Mouse (Mus musculus): ENCODE results near the gene Pkn2.

The Pkn2 gene

GRCm38 (mm10) chr3:142832910-142833309 lies 48.9 kb downstream of the Pkn2 start:
- no peak for DNase-seq (ENCODE audit: low read depth)

- DNase-seq (ENCODE audit: low read depth), result no peak
These were observed 55.2 kb downstream of the Pkn2 start for GRCm38 (mm10) chr3:142826449-142827146.

- no peak for DNase-seq (ENCODE audit: low read depth)
These were observed 58.2 kb downstream of the Pkn2 start for GRCm38 (mm10) chr3:142823606-142824005.

- no peak for DNase-seq (ENCODE audit: low read depth)
These were observed 64.3 kb downstream of the Pkn2 start for GRCm38 (mm10) chr3:142817506-142817905.

- no peak for DNase-seq (ENCODE audit: low read depth)
These were observed 70.2 kb downstream of the Pkn2 start for GRCm38 (mm10) chr3:142811582-142811981.

GRCm38 (mm10) chr3:142795587-142795986 lies 86.2 kb downstream of the Pkn2 start:
- no peak for DNase-seq (ENCODE audit: low read depth)

GRCm38 (mm10) chr3:142786423-142787072 lies 95.3 kb downstream of the Pkn2 start:
- DNase-seq (ENCODE audit: low read depth), result no peak

- no peak for DNase-seq (ENCODE audit: low read depth)
These were observed 104.6 kb downstream of the Pkn2 start for GRCm38 (mm10) chr3:142777227-142777626.

GRCm38 (mm10) chr3:142773538-142774191 lies 108.1 kb downstream of the Pkn2 start:
- DNase-seq (ENCODE audit: low read depth), result no peak

- no peak for DNase-seq (ENCODE audit: low read depth)
These were observed 111.3 kb downstream of the Pkn2 start for GRCm38 (mm10) chr3:142770518-142770917.

GRCm38 (mm10) chr3:142768498-142768897 lies 113.3 kb downstream of the Pkn2 start:
- DNase-seq (ENCODE audit: low read depth), result no peak

GRCm38 (mm10) chr3:142765778-142766165 lies 116.0 kb downstream of the Pkn2 start:
- no peak for DNase-seq (ENCODE audit: low read depth)

GRCm38 (mm10) chr3:142764995-142765777 lies 116.6 kb downstream of the Pkn2 start, which contains the start of gene Gtf2b:
Gene Gtf2b (plus strand): TSS chr3:142765045.
- DNase-seq (ENCODE audit: low read depth), result peak; percentile 97

- DNase-seq (ENCODE audit: low read depth), result no peak
These were observed 121.4 kb downstream of the Pkn2 start for GRCm38 (mm10) chr3:142760356-142760755.

GRCm38 (mm10) chr3:142758593-142758992 lies 123.2 kb downstream of the Pkn2 start:
- no peak for DNase-seq (ENCODE audit: low read depth)

GRCm38 (mm10) chr3:142757841-142758240 lies 124.0 kb downstream of the Pkn2 start:
- no peak for DNase-seq (ENCODE audit: low read depth)

- no peak for DNase-seq (ENCODE audit: low read depth)
These were observed 126.5 kb downstream of the Pkn2 start for GRCm38 (mm10) chr3:142755132-142755867.

GRCm38 (mm10) chr3:142749131-142749530 lies 132.7 kb downstream of the Pkn2 start:
- DNase-seq (ENCODE audit: low read depth), result no peak

GRCm38 (mm10) chr3:142747673-142748072 lies 134.1 kb downstream of the Pkn2 start:
- DNase-seq (ENCODE audit: low read depth), result no peak

GRCm38 (mm10) chr3:142745076-142745475 lies 136.7 kb downstream of the Pkn2 start:
- DNase-seq (ENCODE audit: low read depth), result no peak

Data from induced T-regulatory cell, adult 2 months (primary cell).